20 mouse cellular contexts compared by ENCODE assay signal in the genomic region with DNA sequence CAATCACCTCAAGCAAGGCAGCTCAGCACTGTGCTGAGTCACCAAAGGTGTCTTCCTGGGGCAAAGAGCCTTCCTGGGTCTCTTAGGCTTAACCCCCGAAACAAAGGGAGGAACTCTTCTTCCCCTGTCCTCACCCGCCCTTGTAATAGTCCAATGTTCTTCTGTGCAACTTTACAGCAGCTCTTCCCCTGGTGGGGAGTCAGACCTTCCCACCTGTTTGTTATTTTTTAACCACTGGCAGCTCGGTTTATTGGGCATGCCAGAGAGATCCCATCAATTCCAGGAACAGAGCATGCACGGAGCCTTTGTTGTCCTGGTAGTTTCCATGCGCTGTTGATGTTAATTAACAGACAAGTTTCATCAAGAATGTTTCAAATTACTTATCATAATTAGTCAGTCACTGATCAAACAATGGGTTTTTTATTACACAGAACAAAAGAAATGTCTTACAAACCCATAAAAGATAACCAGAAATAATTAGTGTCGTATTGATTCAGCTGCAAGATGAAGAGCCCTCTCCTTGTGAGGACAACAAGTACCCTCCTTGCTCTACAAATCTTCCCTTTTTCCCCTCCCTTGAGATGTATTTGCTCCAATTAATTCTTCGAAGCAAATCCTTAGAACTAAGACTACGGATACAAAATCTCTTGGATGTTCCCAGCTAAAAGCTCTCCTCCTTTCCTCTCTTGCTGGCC. TPM values are rescaled to one million over a fixed set of nuclear protein-coding genes. Genes with fewer than 3 reads are reported as not detected.
DNase-seq lines count a peak whose midpoint lies in the region; ATAC-seq and TF ChIP-seq lines count a peak whose summit lies in the region.
"Had no signal": no experiment of that assay in that cellular context is flagged by ENCODE, and none has a peak within 500 bp of the region (broad histone marks: within the 10 kb centered on the region; RNA-seq: fewer than 3 reads in every experiment).

No protein-coding gene starts in this region.

- no peaks in the 10 kb centered on the region for H3K36me3 ChIP-seq in ES-Bruce4 (ENCODE audit: control insufficient read depth, insufficient read depth, low read length, poor library complexity, severe bottlenecking)
- H3K36me3 ChIP-seq in forebrain, embryonic 10.5 days (replicated peaks) = peaks cover 72% of the 10 kb centered on the region
- H3K36me3 ChIP-seq in intestine, embryonic 15.5 days = no peaks in the 10 kb centered on the region
- H3K36me3 ChIP-seq: liver, embryonic 15.5 days; neural tube, embryonic 15.5 days had no signal

- DNase-seq in kidney, adult 9 months = peak; percentile 32
- no peak for DNase-seq in kidney, postnatal 10 days
- DNase-seq in forebrain, embryonic 10.5 days (ENCODE audit: extremely low spot score, low spot score) = no peak
- no peak for DNase-seq in frontal cortex, adult 2 months (ENCODE audit: extremely low spot score in 1 of 2, low spot score in 1 of 2)
- DNase-seq: B cell, adult 2 months; cerebellum, postnatal 10 days; gastrocnemius, postnatal 25 days; heart, postnatal 10 days; lung, postnatal 10 days; spleen, adult 18-20 months; thymus, adult 18-20 months had no signal

- no peak for TF ChIP-seq POLR2A in ES-Bruce4 (IDR thresholded peaks at IDR 0.05; ENCODE audit: insufficient read depth, low read length)

- no peak for TF ChIP-seq CTCF in ES-Bruce4 (IDR thresholded peaks at IDR 0.05; ENCODE audit: low read depth, low read length)

- H3K9ac ChIP-seq in ES-Bruce4 (ENCODE audit: low read depth, poor library complexity, severe bottlenecking) = no peak overlapping the region
- no peak overlapping the region for H3K9ac ChIP-seq in intestine, embryonic 15.5 days
- H3K9ac ChIP-seq: liver, embryonic 15.5 days; neural tube, embryonic 15.5 days had no signal

- no peaks in the 10 kb centered on the region for H3K27me3 ChIP-seq in ES-Bruce4 (ENCODE audit: control insufficient read depth, insufficient read depth, low read length, poor library complexity, severe bottlenecking)
- no peaks in the 10 kb centered on the region for H3K27me3 ChIP-seq in forebrain, embryonic 10.5 days (ENCODE audit: poor library complexity, severe bottlenecking)
- no peaks in the 10 kb centered on the region for H3K27me3 ChIP-seq in intestine, embryonic 15.5 days (replicated peaks)
- H3K27me3 ChIP-seq: liver, embryonic 15.5 days; megakaryocyte, embryonic 14.5 days; neural tube, embryonic 15.5 days; Patski had no signal

- 42% methylated on average over 8 of the region's 8 CpGs for WGBS in forebrain, embryonic 10.5 days
- 49% methylated on average over 8 of the region's 8 CpGs for WGBS in intestine, embryonic 15.5 days

- peak; percentile 58 for ATAC-seq in intestine, embryonic 15.5 days
- ATAC-seq in activated CD4-positive, CD25-positive, alpha-beta regulatory T cell, adult 4 months = no peak
- ATAC-seq: Patski had no signal

- no peak for TF ChIP-seq EP300 in ES-Bruce4 (IDR thresholded peaks at IDR 0.05; ENCODE audit: insufficient read depth, low read depth, low read length)

- H3K4me1 ChIP-seq in ES-Bruce4 (ENCODE audit: control insufficient read depth, insufficient read depth, low read length) = peaks cover 2% of the 10 kb centered on the region
- peaks cover 58% of the 10 kb centered on the region for H3K4me1 ChIP-seq in forebrain, embryonic 10.5 days
- H3K4me1 ChIP-seq in intestine, embryonic 15.5 days (replicated peaks) = no peaks in the 10 kb centered on the region
- H3K4me1 ChIP-seq: heart, embryonic 10.5 days; liver, embryonic 15.5 days; megakaryocyte, embryonic 14.5 days had no signal

- H3K4me3 ChIP-seq in ES-Bruce4 (ENCODE audit: low read depth, low read length) = no peak overlapping the region
- H3K4me3 ChIP-seq in forebrain, embryonic 10.5 days = no peak overlapping the region
- no peak overlapping the region for H3K4me3 ChIP-seq in intestine, embryonic 15.5 days (replicated peaks)
- H3K4me3 ChIP-seq: heart, embryonic 10.5 days; liver, embryonic 15.5 days; megakaryocyte, embryonic 14.5 days; myocyte; neural tube, embryonic 15.5 days had no signal

- H3K9me3 ChIP-seq in ES-Bruce4 (replicated peaks; ENCODE audit: control insufficient read depth, insufficient read depth, low read length, poor library complexity, severe bottlenecking) = no peaks in the 10 kb centered on the region
- no peaks in the 10 kb centered on the region for H3K9me3 ChIP-seq in forebrain, embryonic 10.5 days
- no peaks in the 10 kb centered on the region for H3K9me3 ChIP-seq in intestine, embryonic 15.5 days
- H3K9me3 ChIP-seq: heart, embryonic 10.5 days; liver, embryonic 15.5 days; megakaryocyte, embryonic 14.5 days; neural tube, embryonic 15.5 days had no signal

- H3K4me2 ChIP-seq in intestine, embryonic 15.5 days (replicated peaks) = no peak overlapping the region
- H3K4me2 ChIP-seq: liver, embryonic 15.5 days; neural tube, embryonic 15.5 days had no signal

- peak overlapping the region; percentile 65 for H3K27ac ChIP-seq in ES-Bruce4 (ENCODE audit: insufficient read depth, low read length)
- peak overlapping the region; percentile 48; the same call in 1 of the 2 replicates for H3K27ac ChIP-seq in forebrain, embryonic 10.5 days
- no peak overlapping the region for H3K27ac ChIP-seq in intestine, embryonic 15.5 days
- H3K27ac ChIP-seq: heart, embryonic 10.5 days; liver, embryonic 15.5 days; neural tube, embryonic 15.5 days had no signal

RNA-seq across cellular contexts. Expression of gene Efnb2, which starts 21.3 kb away (rescaled TPM):
- 22.8 and 27.0 TPM in 2 replicates for polyA plus RNA-seq in ES-Bruce4 (2011; ENCODE audit: insufficient read depth, insufficient read length, low read depth, missing spikeins)
- 28.7 and 29.9 TPM in 2 replicates for polyA plus RNA-seq in forebrain, embryonic 10.5 days (2016; fragmentation: Nextera tagmentation; extraction: Ambion mirVana)
- polyA plus RNA-seq in intestine, embryonic 15.5 days (2015; fragmentation: Nextera tagmentation; extraction: Ambion mirVana) = 14.1 TPM in 2 replicates
- under 1 TPM in 1 of 2 experiments, not detected in 1; 0.07 TPM for polyA plus RNA-seq in activated CD4-positive, CD25-positive, alpha-beta regulatory T cell, adult 4 months (2017; shearing (Covaris generic))
- 26.4 and 41.4 TPM in 2 replicates for polyA plus RNA-seq in frontal cortex, adult 2 months (2012; rRNA removed)

RNA-seq across cellular contexts. Expression of gene Arglu1, which starts 50.6 kb away (rescaled TPM):
- 164 and 189 TPM in 2 replicates for polyA plus RNA-seq in ES-Bruce4 (2011; ENCODE audit: insufficient read depth, insufficient read length, low read depth, missing spikeins)
- polyA plus RNA-seq in forebrain, embryonic 10.5 days (2016; fragmentation: Nextera tagmentation; extraction: Ambion mirVana) = 154 and 157 TPM in 2 replicates
- 107 and 121 TPM in 2 replicates for polyA plus RNA-seq in intestine, embryonic 15.5 days (2015; fragmentation: Nextera tagmentation; extraction: Ambion mirVana)
- 100 to 1,000 TPM; 117 to 186 TPM for polyA plus RNA-seq in activated CD4-positive, CD25-positive, alpha-beta regulatory T cell, adult 4 months (2017; shearing (Covaris generic))
- 168 and 212 TPM in 2 replicates for polyA plus RNA-seq in frontal cortex, adult 2 months (2012; rRNA removed)

Comparison
In these comparisons a context has a peak if more than half of its experiments do, and no peak if none do; other contexts are left out.
1. RNA of gene Efnb2, which starts 21.3 kb away (polyA plus RNA-seq): 26.4 to 41.4 TPM in frontal cortex, adult 2 months, 28.7 to 29.9 TPM in forebrain, embryonic 10.5 days, 22.8 to 27.0 TPM in ES-Bruce4 and 14.1 TPM in intestine, embryonic 15.5 days; 0.07 TPM in activated CD4-positive, CD25-positive, alpha-beta regulatory T cell, adult 4 months; every median in the first group is over 10 times any median in the second.